Mouse (Mus musculus): Measurements from ENCODE around the gene Timmdc1. TPM values are rescaled to one million over a fixed set of nuclear protein-coding genes. Genes with fewer than 3 reads are reported as not detected.

Timmdc1 gene
- polyA plus RNA-seq, 1 experiment, result 38.6 TPM

GRCm38 (mm10) chr16:38456812-38457567, 65.5 kb downstream of the Timmdc1 start:
- TF ChIP-seq GATA1 (IDR thresholded peaks at IDR 0.05; ENCODE audit: low read length), result no peak

GRCm38 (mm10) chr16:38455511-38456418, 66.7 kb downstream of the Timmdc1 start, which contains the start of gene Cd80:
Cd80 (plus strand) TSS chr16:38455561.
- no peak for TF ChIP-seq GATA1 (IDR thresholded peaks at IDR 0.05; ENCODE audit: low read length)

- TF ChIP-seq GATA1 (IDR thresholded peaks at IDR 0.05; ENCODE audit: low read length), result no peak
Measured at GRCm38 (mm10) chr16:38454533-38455254, 67.8 kb downstream of the Timmdc1 start.

GRCm38 (mm10) chr16:38453952-38454351, 68.5 kb downstream of the Timmdc1 start:
- TF ChIP-seq GATA1 (IDR thresholded peaks at IDR 0.05; ENCODE audit: low read length), result no peak

GRCm38 (mm10) chr16:38453203-38453553, 69.3 kb downstream of the Timmdc1 start:
- no peak for TF ChIP-seq GATA1 (IDR thresholded peaks at IDR 0.05; ENCODE audit: low read length)

GRCm38 (mm10) chr16:38452442-38453202, 69.8 kb downstream of the Timmdc1 start, which contains the start of gene Adprh:
Adprh (minus strand) TSS chr16:38452703.
- TF ChIP-seq GATA1 (IDR thresholded peaks at IDR 0.05; ENCODE audit: low read length), result no peak

GRCm38 (mm10) chr16:38451421-38452205, 70.8 kb downstream of the Timmdc1 start:
- no peak for TF ChIP-seq GATA1 (IDR thresholded peaks at IDR 0.05; ENCODE audit: low read length)

GRCm38 (mm10) chr16:38450707-38451106, 71.8 kb downstream of the Timmdc1 start:
- no peak for TF ChIP-seq GATA1 (IDR thresholded peaks at IDR 0.05; ENCODE audit: low read length)

- TF ChIP-seq GATA1 (IDR thresholded peaks at IDR 0.05; ENCODE audit: low read length), result no peak
Measured at GRCm38 (mm10) chr16:38448458-38448857, 74.0 kb downstream of the Timmdc1 start.

Other genes starting within 250 kb of the Timmdc1 start
- gene Nr1i2, start 227.8 kb downstream of the Timmdc1 start, polyA plus RNA-seq (2012), result not detected in 2 replicates
- gene Maats1, start 180.5 kb downstream of the Timmdc1 start, polyA plus RNA-seq (2012), result not detected in 2 replicates
- gene Cox17, start 175.7 kb downstream of the Timmdc1 start, polyA plus RNA-seq (2012), result 307 and 514 TPM in 2 replicates
- gene Gm21987, start 175.6 kb downstream of the Timmdc1 start, polyA plus RNA-seq (2012), result 882 and 1,467 TPM in 2 replicates
- gene Popdc2, start 160.5 kb downstream of the Timmdc1 start, polyA plus RNA-seq (2012), result 3.6 and 4.8 TPM in 2 replicates
- gene Pla1a, start 89.5 kb downstream of the Timmdc1 start, polyA plus RNA-seq (2012), result not detected in 2 replicates
- 262 and 323 TPM in 2 replicates for gene Adprh, start 70.0 kb downstream of the Timmdc1 start, polyA plus RNA-seq (2012)
- 0.12 and 0.19 TPM in 2 replicates for gene Cd80, start 67.1 kb downstream of the Timmdc1 start, polyA plus RNA-seq (2012)
- gene Poglut1, start 27.6 kb upstream of the Timmdc1 start, polyA plus RNA-seq (2012), result 6.9 and 7.6 TPM in 2 replicates
- 15.4 and 16.0 TPM in 2 replicates for gene Tmem39a, start 36.0 kb upstream of the Timmdc1 start, polyA plus RNA-seq (2012)
- 0.04 and 0.06 TPM in 2 replicates for gene Arhgap31, start 190.6 kb upstream of the Timmdc1 start, polyA plus RNA-seq (2012)
- gene B4galt4, start 219.6 kb upstream of the Timmdc1 start, polyA plus RNA-seq (2012), result not detected in 2 replicates

Data from G1E-ER4 (cell line).